Mouse (Mus musculus) frontal cortex, postnatal 14 days (tissue): ENCODE measurements around the gene Pink1.
"Not testable (repeated sequence)": the region's sequence is repeated elsewhere in the genome, so short reads cannot be mapped to it uniquely, and the experiment has no call there.

Experiments
- DNase-seq, 2 experiments: peaks; one replicate each; pipeline ENCODE4 v3.0.0; 2022; ENCODE audit warnings: low spot score in 2 of 2

Gene Pink1

GRCm38 (mm10) chr4:138342778-138343177 is 16.7 kb upstream of the Pink1 start:
- DNase-seq: no peak

GRCm38 (mm10) chr4:138342048-138342447 is 15.9 kb upstream of the Pink1 start:
- DNase-seq: no peak

DNA sequence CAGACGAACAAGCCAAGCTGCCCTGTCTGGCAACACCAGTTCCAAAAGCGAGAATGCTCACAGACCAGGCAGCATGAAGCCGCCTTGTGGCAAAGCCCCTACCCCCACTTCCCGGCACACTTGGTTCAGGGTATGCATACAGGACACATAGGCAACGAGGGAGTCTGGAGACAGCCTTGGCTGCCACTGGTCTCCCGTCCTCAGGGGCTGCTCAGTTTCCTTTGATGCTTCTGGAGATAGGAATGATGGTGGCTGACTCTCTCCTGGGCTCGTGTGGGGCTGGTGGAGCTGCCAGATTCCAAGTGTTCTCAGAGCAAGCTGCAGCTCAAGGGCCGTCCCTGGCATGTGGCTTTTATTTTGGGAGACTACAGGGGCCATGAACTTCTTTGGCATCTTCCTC is 15.3 kb upstream of the Pink1 start:
- DNase-seq: no peak

GRCm38 (mm10) chr4:138339963-138340362 is 13.9 kb upstream of the Pink1 start:
- DNase-seq: no peak

- DNase-seq: no peak
Observed at GRCm38 (mm10) chr4:138337341-138337740, 11.2 kb upstream of the Pink1 start.

DNA sequence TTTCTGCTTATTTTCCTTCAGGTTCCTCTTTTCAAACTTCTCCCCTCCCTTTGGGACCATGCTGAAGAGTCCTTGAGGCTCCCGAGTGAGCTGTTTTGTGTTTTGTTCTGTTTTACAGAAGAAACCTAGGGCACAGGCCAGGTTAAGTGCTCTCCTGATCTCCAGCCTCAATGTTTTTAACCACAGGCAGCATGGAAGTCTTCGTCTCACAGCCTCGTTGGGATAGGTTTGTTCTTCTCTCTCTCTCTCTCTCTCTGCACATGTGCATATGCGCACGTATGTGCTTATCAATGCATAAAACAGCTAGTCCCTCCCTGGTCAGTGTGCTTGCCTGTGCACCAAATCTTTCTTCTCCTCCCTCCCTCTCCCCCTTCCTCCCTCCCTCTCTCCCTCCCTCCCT is 10.8 kb upstream of the Pink1 start:
- no peak for DNase-seq

DNA sequence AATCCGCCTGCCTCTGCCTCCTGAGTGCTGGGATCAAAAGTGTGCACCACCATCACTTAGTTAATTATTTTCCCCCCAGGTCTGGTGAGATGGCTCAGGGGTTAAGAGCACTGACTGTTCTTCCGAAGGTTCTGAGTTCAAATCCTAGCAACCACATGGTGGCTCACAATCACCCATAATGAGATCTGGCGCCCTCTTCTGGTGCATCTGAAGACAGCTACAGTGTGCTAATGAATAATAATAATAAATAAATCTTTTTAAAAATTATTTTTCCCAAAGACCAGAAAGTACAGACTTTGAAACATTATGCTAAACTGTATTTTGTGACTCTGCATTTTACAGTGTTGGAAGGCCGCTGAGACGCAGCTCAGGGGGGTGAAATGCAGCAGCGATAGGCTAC is 9.5 kb upstream of the Pink1 start:
- DNase-seq: no peak

DNA sequence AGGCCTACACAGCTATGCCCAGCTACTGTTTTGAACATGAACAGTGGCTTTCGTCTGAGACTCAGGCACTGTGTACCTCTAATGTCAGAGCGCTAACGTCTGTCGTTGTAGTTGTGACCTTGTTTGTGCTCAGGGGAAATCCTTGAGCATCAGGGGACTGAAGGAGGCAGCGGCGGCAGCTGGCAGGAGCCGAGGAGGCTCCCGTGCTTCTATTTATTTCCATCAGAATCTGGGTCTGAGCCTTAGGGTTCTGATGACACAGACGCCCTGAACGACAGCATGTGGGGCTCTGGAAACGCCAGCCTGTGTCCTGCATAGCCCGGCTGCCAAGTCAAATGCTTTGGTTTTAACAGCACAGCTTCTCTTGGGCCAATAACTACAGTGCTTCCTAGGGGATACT is 8.9 kb upstream of the Pink1 start:
- no peak for DNase-seq

GRCm38 (mm10) chr4:138333135-138333534 is 7.0 kb upstream of the Pink1 start:
- no peak for DNase-seq

GRCm38 (mm10) chr4:138331647-138332046 is 5.5 kb upstream of the Pink1 start:
- DNase-seq: no peak

DNA sequence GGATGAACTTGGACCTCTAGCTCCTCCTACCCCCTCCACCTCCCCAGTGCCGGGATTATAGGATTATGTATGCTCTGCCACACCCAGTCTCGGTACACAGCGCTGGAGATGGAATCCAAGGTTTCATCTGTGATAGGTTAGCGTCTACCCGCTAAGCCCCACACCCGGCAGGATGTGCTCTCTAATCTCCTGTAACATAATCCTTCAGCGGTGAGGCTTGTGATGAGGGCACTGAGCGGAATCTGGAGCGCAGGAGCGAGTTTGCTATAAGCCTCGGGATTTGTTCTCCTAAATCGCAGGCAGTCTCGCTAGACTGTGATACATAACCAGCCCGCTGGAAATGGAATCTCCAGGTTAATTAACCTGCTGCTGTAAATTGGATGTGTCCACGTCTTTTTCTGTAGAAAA is 4.2 kb upstream of the Pink1 start:
- DNase-seq: no peak

DNA sequence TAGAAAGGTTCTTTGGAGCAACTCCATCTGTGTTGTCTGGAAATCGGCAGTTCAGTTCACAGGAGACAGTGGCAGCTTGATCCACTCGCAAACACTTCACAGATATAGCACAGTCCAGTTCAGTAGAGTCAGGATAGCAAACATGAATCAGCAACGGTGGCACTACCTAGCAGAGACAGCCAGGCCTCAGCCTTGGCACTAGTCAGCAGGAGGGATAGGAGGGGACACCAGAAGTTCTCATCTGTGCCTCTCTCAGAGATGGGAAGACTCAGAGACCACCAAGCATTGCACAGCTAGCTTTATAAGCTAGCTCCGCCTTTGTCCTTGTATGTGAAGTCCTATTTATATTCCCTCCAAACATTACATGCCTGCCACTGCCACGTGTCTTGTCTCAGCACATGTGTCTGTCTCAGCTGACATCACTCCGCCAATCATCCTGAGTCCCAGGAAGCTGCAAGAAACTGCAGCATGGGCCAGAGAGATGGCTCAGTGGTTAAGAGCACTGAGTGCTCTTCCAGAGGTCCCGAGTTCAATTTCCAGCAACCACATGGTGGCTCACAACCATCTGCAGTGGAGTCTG is 1.9 kb upstream of the Pink1 start:
- no peak for DNase-seq

- not testable (repeated sequence) for DNase-seq
Observed at GRCm38 (mm10) chr4:138327155-138327554, 1.0 kb upstream of the Pink1 start.

GRCm38 (mm10) chr4:138325466-138326076 is 536 bp downstream of the Pink1 start:
- peak; percentile 84 to 89 for DNase-seq

DNA sequence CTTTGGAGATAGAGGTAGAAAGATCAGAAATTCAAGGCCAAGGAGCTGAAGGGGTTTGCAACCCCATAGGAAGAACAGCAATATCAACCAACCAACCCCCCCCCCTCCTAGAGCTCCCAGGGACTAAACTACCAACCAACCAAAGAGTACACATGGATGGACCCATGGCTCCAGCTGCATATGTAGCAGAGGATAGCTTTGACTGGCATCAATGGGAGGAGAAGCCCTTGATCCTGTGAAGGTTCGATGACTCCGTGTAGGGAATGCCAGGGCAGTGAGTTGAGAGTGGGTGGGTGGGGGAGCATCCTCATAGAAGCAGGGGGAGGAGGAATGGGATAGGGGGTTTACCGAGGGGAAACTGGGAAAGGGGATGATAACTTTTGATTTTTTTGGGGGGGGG is 1.7 kb downstream of the Pink1 start:
- DNase-seq: no peak

GRCm38 (mm10) chr4:138323753-138324152 is 2.4 kb downstream of the Pink1 start:
- DNase-seq: no peak

- DNase-seq: no peak
Observed at GRCm38 (mm10) chr4:138322692-138323091, 3.4 kb downstream of the Pink1 start.

DNA sequence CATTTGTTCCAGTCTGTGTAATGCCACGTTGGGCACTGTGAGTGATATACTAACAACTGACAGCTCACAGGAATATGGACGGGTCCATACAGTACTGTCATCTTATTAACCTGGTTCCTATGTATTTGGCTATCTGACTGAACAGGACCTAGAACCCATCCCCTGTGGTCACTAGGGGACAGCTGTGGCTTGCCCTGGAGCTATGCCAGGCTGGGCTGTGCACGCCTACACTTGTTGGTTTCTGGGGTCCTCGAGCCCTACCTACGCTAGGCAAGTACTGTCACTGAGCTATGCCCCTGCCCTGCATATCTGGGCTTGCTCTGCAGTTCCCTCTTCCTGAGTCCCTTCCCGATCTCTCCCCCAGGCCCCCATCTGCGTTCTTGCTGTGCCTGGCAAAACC is 4.6 kb downstream of the Pink1 start:
- DNase-seq: no peak

GRCm38 (mm10) chr4:138320711-138321110 is 5.4 kb downstream of the Pink1 start:
- no peak for DNase-seq

DNA sequence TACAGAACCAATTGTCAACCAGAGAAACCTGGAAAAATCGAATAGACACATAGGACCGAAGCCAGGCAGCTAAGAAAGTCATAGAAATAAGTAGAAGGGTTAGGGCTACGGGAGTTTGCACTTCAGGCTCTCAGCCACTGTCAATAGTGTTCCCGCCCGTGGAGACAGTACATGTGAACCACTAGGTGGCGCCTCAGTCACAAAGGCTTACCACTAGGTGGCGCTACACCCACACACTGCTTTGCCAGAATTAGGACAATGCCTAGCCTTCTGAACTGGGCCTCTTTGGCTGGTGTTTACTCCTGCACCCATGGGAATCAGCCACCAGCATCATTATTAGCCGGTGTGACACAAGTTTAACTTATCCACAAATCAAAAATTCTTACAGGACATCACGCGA is 6.6 kb downstream of the Pink1 start:
- DNase-seq: peak; percentile 73 to 85

DNA sequence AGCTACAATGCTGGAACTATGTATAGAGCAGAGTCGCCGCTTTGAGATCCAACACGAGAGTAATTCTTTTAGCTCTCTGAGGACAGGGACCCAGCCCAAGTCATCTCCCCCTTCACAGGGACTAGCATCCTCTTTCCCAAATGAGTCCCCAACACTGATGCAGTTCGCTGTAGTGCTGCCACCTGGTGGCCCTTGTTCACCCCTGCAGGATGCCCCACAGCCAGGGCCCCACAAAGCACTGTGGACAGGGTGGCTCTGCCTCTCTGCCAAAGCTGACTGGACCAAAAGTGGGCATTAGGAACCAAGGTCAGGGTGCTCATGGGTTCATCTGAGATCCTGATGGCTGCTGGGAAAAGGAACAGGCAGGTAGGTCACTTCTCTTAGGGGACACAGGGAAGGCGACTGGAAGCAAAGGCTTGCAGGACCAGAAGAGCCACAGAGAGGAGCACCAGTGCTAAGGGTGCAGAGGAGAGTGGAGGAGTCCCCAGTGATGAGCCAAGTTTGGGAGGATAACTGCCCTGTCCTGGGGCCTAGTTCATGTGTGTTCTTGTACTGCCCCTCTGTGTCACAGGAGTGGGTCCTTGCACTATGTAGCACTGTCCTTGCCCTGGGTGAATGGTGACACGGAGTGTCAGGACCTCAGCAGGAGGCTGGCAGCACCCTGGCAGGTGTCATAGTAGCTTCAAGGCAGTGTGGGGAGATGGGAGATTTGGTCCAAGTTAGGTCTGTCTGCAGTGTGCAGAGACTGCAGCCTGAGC is 7.4 kb downstream of the Pink1 start:
- peak in 1 of 2 experiments; percentile 59 for DNase-seq

GRCm38 (mm10) chr4:138316369-138316768 is 9.7 kb downstream of the Pink1 start:
- DNase-seq: no peak

DNA sequence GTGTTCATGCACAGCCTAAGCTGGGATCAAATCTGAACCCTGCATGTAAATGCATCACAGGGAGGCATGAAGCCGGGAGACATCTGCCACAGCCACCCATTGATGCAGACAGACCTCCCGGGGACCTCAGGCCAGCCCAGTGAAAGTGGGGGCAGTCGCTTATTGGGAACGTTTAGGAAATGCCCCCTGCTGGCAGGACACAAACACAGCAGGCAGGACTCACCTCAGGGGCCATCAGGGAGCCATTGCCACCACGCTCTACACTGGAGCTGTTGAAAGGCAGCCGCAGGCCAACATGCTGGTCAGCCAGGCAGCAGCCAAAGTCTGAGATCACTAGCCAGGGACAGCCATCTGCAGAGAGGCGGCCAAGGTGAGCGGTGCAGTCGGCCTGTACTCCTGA is 10.3 kb downstream of the Pink1 start:
- DNase-seq: peak in 1 of 2 experiments; percentile 9
